Mouse (Mus musculus): Measurements from ENCODE around the gene Cdk8. TPM values are rescaled to one million over a fixed set of nuclear protein-coding genes. Genes with fewer than 3 reads are reported as not detected.

The Cdk8 gene
- total and polyA plus RNA-seq, 3 experiments, result 139 to 745 (median 154) TPM

GRCm38 (mm10) chr5:146229869-146230650 is 970 bp upstream of the Cdk8 start:
- no peaks in the 10 kb centered on the region for H3K9me3 ChIP-seq (replicated peaks; ENCODE audit: insufficient read depth, low read length)
- TF ChIP-seq ZC3H11A (IDR thresholded peaks at IDR 0.05; ENCODE audit: low read depth, low read length), result no peak
- no peak for TF ChIP-seq ZNF384 (IDR thresholded peaks at IDR 0.05; ENCODE audit: low read depth, low read length)
- no peak for TF ChIP-seq ZKSCAN1 (IDR thresholded peaks at IDR 0.05; ENCODE audit: low read depth, low read length)
- TF ChIP-seq SMC3 (IDR thresholded peaks at IDR 0.05; ENCODE audit: low read depth, low read length), result no peak
- TF ChIP-seq MXI1 (IDR thresholded peaks at IDR 0.05; ENCODE audit: low read depth, low read length), result no peak
- TF ChIP-seq POLR2AphosphoS2 (IDR thresholded peaks at IDR 0.05; ENCODE audit: low read length), result no peak
- no peak; a peak in 1 of 4 replicates for TF ChIP-seq POLR2A (IDR thresholded peaks at IDR 0.05; ENCODE audit: control insufficient read depth in 1 of 2, insufficient read depth in 1 of 2, low read depth in 1 of 2, low read length in 2 of 2, poor library complexity in 1 of 2)
- TF ChIP-seq GATA1 (IDR thresholded peaks at IDR 0.05; ENCODE audit: low read depth, low read length), result no peak
- TF ChIP-seq USF1 (IDR thresholded peaks at IDR 0.05; ENCODE audit: low read depth, low read length), result peak; percentile 23; the same call in 1 of the 2 replicates
- TF ChIP-seq MYB (IDR thresholded peaks at IDR 0.05; ENCODE audit: low read depth, low read length), result no peak
- no peak for TF ChIP-seq NELFE (IDR thresholded peaks at IDR 0.05; ENCODE audit: low read depth, low read length)
- TF ChIP-seq NRF1 (IDR thresholded peaks at IDR 0.05; ENCODE audit: insufficient read depth, low read depth, low read length, poor library complexity, severe bottlenecking), result no peak
- no peak for TF ChIP-seq UBTF (IDR thresholded peaks at IDR 0.05; ENCODE audit: borderline replicate concordance, insufficient read depth, low read depth, low read length)
- no peak for TF ChIP-seq GABPA (IDR thresholded peaks at IDR 0.05; ENCODE audit: low read depth, low read length)
- TF ChIP-seq KAT2A (conservative IDR thresholded peaks at IDR 0.05; ENCODE audit: low read depth, low read length), result no peak
- TF ChIP-seq MAFK (IDR thresholded peaks at IDR 0.05; ENCODE audit: borderline replicate concordance, low read depth, low read length), result no peak
- no peak for TF ChIP-seq ETS1 (IDR thresholded peaks at IDR 0.05; ENCODE audit: low read depth, low read length)
- no peak for TF ChIP-seq RAD21 (IDR thresholded peaks at IDR 0.05; ENCODE audit: low read depth, low read length)
- peak; percentile 50; the same call in 1 of the 2 replicates for TF ChIP-seq MAX (IDR thresholded peaks at IDR 0.05; ENCODE audit: low read length)
- TF ChIP-seq MAZ (IDR thresholded peaks at IDR 0.05; ENCODE audit: low read depth, low read length), result no peak
- no peak for TF ChIP-seq HCFC1 (IDR thresholded peaks at IDR 0.05; ENCODE audit: low read depth, low read length)
- TF ChIP-seq JUND (IDR thresholded peaks at IDR 0.05; ENCODE audit: low read depth, low read length), result no peak
- no peak for TF ChIP-seq SIN3A (IDR thresholded peaks at IDR 0.05; ENCODE audit: low read length)
- 0 out of 2 replicates have a peak, but pooled peaks have one; percentile 47 for TF ChIP-seq CHD1 (IDR thresholded peaks at IDR 0.05; ENCODE audit: low read depth, low read length)
- TF ChIP-seq ZMIZ1 (IDR thresholded peaks at IDR 0.05; ENCODE audit: low read depth, low read length), result no peak
- no peak for TF ChIP-seq BHLHE40 (IDR thresholded peaks at IDR 0.05; ENCODE audit: borderline replicate concordance, low read depth, low read length)
- TF ChIP-seq USF2 (IDR thresholded peaks at IDR 0.05; ENCODE audit: borderline replicate concordance in 1 of 2, insufficient read depth in 1 of 2, low read depth in 1 of 2, low read length in 2 of 2), result no peak
- TF ChIP-seq CHD2 (IDR thresholded peaks at IDR 0.05; ENCODE audit: low read length), result no peak
- TF ChIP-seq EP300 (IDR thresholded peaks at IDR 0.05; ENCODE audit: low read depth in 1 of 2, low read length in 2 of 2), result no peak
- no peak for TF ChIP-seq POLR2AphosphoS5 (IDR thresholded peaks at IDR 0.05; ENCODE audit: borderline replicate concordance, low read depth, low read length)
- no peak for TF ChIP-seq RCOR1 (IDR thresholded peaks at IDR 0.05; ENCODE audit: low read depth, low read length)
- peak; percentile 58; the same call in 1 of the 2 replicates for TF ChIP-seq MYC (IDR thresholded peaks at IDR 0.05; ENCODE audit: low read depth, low read length)
- TF ChIP-seq ELF1 (IDR thresholded peaks at IDR 0.05; ENCODE audit: low read depth, low read length), result no peak
- no peak for TF ChIP-seq E2F4 (IDR thresholded peaks at IDR 0.05; ENCODE audit: borderline replicate concordance, low read depth, low read length)
- TF ChIP-seq TBP (IDR thresholded peaks at IDR 0.05; ENCODE audit: low read depth, low read length), result no peak
- peak overlapping the region; percentile 85 for H3K9ac ChIP-seq (ENCODE audit: control insufficient read depth, low read depth, low read length, poor library complexity, severe bottlenecking)
- peak overlapping the region; percentile 96 for H3K27ac ChIP-seq (ENCODE audit: control insufficient read depth, low read depth, low read length)
- H3K27me3 ChIP-seq (ENCODE audit: control insufficient read depth in 1 of 2, insufficient read depth in 2 of 2, low read length in 2 of 2), result no peaks in the 10 kb centered on the region
- H3K79me2 ChIP-seq (ENCODE audit: control insufficient read depth, insufficient read depth, low read length, poor library complexity), result peaks cover 39% of the 10 kb centered on the region
- peaks cover 4 to 18% of the 10 kb centered on the region in 2 experiments for H3K36me3 ChIP-seq (ENCODE audit: control insufficient read depth in 1 of 2, insufficient read depth in 2 of 2, low read length in 2 of 2)
- peak; percentile 27 for DNase-seq (ENCODE audit: low read depth, low spot score)
- H3K4me1 ChIP-seq (ENCODE audit: control insufficient read depth in 1 of 2, insufficient read depth in 2 of 2, low read length in 2 of 2), result peaks cover 8 to 17% of the 10 kb centered on the region in 2 experiments
- H3K4me3 ChIP-seq (ENCODE audit: control insufficient read depth in 1 of 2, insufficient read depth in 1 of 2, low read depth in 2 of 2, low read length in 2 of 2), result peak overlapping the region; percentile 60 to 85

All from MEL (cell line).